Mouse (Mus musculus): ENCODE results near the gene Nacc1. TPM values are rescaled to one million over a fixed set of nuclear protein-coding genes. Genes with fewer than 3 reads are reported as not detected.

The Nacc1 gene
- polyA plus RNA-seq, 1 experiment: 81.5 TPM

DNA sequence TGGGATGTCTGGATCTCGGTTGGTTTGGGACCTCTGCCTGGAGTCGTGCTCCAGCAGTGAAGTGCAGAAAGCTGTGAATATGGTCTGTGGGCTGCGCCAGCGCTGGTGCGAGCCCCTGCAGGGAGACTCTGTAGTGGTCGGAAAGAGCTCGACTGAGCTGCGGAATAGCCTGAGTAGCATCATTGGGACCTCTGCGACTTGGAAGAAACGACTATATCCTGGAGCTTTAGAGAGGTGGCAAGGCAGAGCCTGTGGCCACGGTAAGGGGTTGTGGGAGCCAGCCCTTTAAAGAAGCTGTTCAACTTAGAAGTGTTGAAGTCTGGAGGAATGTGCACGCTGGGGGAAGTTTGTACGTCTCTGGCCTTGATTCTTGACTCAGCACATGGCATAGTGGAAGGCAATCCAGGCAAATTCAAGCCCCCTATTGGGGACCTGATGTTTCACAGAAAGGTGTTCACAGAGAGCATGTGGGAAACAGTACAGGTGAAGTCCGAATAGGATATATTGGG, 22.2 kb downstream of the Nacc1 start:
- Histone ChIP-seq H3K79me3 (ENCODE audit: low read depth) (peaks cover 29% of the 10 kb centered on the region), H3K79me2 (ENCODE audit: control insufficient read depth, insufficient read depth) (peaks cover 51% of the 10 kb centered on the region), H3ac (ENCODE audit: control insufficient read depth, insufficient read length, low read depth) (peak overlapping the region; percentile 80), H3K36me3 (ENCODE audit: control insufficient read depth, insufficient read depth) (no peaks in the 10 kb centered on the region), H3K4me3 (ENCODE audit: insufficient read depth, poor library complexity, severe bottlenecking) (peak overlapping the region; percentile 48), H3K27me3 (ENCODE audit: control insufficient read depth, insufficient read depth, insufficient read length) (no peaks in the 10 kb centered on the region)
- no peak for TF ChIP-seq USF1 (IDR thresholded peaks at IDR 0.05; ENCODE audit: low read depth)
- TF ChIP-seq CEBPB (IDR thresholded peaks at IDR 0.05; ENCODE audit: low read depth): no peak
- TF ChIP-seq MYOD1 (IDR thresholded peaks at IDR 0.05; ENCODE audit: control insufficient read depth, insufficient read length, low read depth): no peak
- TF ChIP-seq MAX (IDR thresholded peaks at IDR 0.05): no peak
- TF ChIP-seq MYOG (IDR thresholded peaks at IDR 0.05; ENCODE audit: control insufficient read depth, extremely low read depth, insufficient read length): no peak
- no peak for TF ChIP-seq FOSL1 (IDR thresholded peaks at IDR 0.05; ENCODE audit: insufficient read depth, low read length, poor library complexity, severe bottlenecking)
- TF ChIP-seq CTCF (IDR thresholded peaks at IDR 0.05; ENCODE audit: control insufficient read depth, insufficient read depth, insufficient read length): no peak

DNA sequence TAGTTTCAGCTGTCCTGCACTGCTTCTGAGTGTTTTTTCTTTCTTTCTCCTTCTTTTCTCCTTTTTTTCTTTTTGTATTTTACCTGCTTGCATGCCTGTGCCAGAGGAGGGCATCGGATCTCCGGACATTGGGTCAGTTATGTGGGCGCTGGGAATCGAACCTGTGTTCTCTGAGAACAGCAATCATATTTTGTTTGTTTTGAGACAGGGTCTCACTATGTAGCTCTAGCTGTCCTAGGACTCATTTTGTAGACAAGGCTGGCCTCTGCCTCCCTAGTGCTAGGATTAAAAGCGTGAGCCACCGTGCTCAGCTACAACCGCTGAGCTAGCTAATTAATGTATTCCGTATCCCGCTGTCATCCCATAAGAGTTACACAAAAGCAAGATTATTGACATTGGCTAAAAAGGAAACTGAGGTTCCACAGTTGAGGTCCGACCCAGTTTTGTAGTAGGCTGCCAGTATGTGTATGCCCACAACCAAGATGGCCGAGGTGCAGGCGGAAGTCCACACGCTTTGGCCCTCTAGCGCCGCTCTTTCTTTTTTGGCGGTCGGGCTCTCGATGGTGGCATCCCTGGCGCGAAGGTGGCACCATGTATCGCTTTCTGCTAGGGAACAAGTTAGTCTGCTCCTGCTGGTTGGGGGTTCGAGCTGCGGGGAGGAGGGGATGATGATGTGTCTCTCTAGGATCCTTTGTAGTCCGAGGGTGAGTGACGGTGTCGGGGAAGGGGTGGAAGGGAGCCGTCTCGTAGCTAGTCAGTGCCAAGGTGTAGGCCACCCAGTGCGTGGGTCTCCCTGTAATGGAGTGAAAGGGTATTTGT, 22.9 kb downstream of the Nacc1 start:
- H3K79me3 ChIP-seq (ENCODE audit: low read depth): peaks cover 29% of the 10 kb centered on the region
- peaks cover 58% of the 10 kb centered on the region for H3K79me2 ChIP-seq (ENCODE audit: control insufficient read depth, insufficient read depth)
- H3K4me3 ChIP-seq (ENCODE audit: insufficient read depth, poor library complexity, severe bottlenecking): peak overlapping the region; percentile 48
- no peaks in the 10 kb centered on the region for H3K27me3 ChIP-seq (ENCODE audit: control insufficient read depth, insufficient read depth, insufficient read length)
- TF ChIP-seq FOSL1 (IDR thresholded peaks at IDR 0.05; ENCODE audit: insufficient read depth, low read length, poor library complexity, severe bottlenecking): no peak
- TF ChIP-seq CEBPB (IDR thresholded peaks at IDR 0.05; ENCODE audit: low read depth): no peak
- TF ChIP-seq USF1 (IDR thresholded peaks at IDR 0.05; ENCODE audit: low read depth): no peak
- TF ChIP-seq MAX (IDR thresholded peaks at IDR 0.05): peak; percentile 41
- H3ac ChIP-seq (ENCODE audit: control insufficient read depth, insufficient read length, low read depth): peak overlapping the region; percentile 80
- H3K36me3 ChIP-seq (ENCODE audit: control insufficient read depth, insufficient read depth): no peaks in the 10 kb centered on the region

DNA sequence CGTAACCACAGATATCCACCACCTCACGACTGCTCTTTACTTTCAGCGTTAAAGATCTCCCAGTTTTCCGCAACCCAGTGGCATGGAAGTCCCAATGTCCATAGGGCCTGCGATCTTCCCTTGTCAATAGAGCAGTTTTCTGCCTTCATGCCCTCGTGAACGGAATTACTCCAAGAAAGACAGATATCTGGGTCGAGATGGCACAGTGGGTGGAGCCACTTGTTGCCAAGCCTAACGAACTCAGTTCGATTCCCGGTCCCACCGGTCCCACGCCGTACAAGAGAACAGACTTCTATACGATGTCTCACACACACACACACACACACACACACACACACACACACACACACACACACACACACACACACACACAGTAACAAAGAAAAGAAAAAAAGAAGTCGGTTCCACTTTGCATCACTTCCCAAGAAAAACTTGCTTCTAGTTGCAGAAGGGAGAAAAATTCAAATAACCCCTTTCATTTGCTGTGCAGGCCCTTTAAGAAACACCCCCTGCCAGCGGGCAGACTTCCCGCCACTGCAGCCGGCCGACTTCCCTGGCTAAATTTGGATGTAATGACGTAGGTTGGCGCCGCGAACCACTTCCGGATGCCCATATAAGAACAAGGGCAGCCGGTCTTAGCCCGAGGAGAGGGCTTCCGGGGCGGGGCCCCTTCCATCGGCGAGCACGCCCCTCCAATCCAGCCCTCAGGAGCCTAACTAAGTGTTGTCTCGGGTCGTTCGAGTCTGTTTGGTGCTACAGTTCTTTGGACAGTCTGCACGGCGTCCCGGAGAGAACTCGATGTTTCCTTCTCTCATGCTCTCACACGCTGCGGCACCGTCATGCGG, 24.0 kb downstream of the Nacc1 start:
- Histone ChIP-seq H3K36me3 (ENCODE audit: control insufficient read depth, insufficient read depth) (no peaks in the 10 kb centered on the region), H3ac (ENCODE audit: control insufficient read depth, insufficient read length, low read depth) (peak overlapping the region; percentile 77), H3K27me3 (ENCODE audit: control insufficient read depth, insufficient read depth, insufficient read length) (no peaks in the 10 kb centered on the region), H3K4me3 (ENCODE audit: insufficient read depth, poor library complexity, severe bottlenecking) (peak overlapping the region; percentile 48), H3K79me2 (ENCODE audit: control insufficient read depth, insufficient read depth) (peaks cover 61% of the 10 kb centered on the region), H3K79me3 (ENCODE audit: low read depth) (peaks cover 29% of the 10 kb centered on the region)
- TF ChIP-seq MYOG (IDR thresholded peaks at IDR 0.05; ENCODE audit: control insufficient read depth, extremely low read depth, insufficient read length): no peak
- no peak for TF ChIP-seq MYOD1 (IDR thresholded peaks at IDR 0.05; ENCODE audit: control insufficient read depth, insufficient read length, low read depth)
- no peak for TF ChIP-seq FOSL1 (IDR thresholded peaks at IDR 0.05; ENCODE audit: insufficient read depth, low read length, poor library complexity, severe bottlenecking)
- no peak for TF ChIP-seq CEBPB (IDR thresholded peaks at IDR 0.05; ENCODE audit: low read depth)
- TF ChIP-seq USF1 (IDR thresholded peaks at IDR 0.05; ENCODE audit: low read depth): no peak
- no peak for TF ChIP-seq CTCF (IDR thresholded peaks at IDR 0.05; ENCODE audit: control insufficient read depth, insufficient read depth, insufficient read length)
- no peak for TF ChIP-seq MAX (IDR thresholded peaks at IDR 0.05)

DNA sequence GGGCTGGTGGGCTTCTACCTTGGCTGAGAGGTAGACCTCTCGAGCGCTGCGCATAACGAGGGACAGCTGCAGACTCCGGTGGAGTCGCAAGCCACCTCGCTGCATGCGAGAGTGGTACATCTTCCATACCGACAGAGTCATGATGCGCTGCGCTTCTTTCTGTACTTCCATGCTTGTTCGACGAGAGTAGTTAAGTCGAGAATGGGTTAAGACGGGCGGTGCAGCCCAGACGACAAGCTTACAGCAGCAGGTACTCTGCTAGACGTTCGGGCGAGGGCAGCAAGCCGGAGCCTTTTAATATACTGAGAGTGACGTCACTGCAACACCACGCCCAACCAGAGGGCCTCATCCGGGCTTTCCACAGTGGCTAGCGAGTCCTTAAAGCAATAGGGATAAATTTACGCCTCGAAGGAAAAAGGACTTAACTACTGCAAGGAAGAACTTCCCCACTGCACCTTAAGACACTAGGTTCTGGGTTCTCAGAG, 25.0 kb downstream of the Nacc1 start, which contains the start of gene Ier2:
Ier2 (minus strand) TSS at position 272 of the 485 bp plus-strand sequence.
- Histone ChIP-seq H3K79me3 (ENCODE audit: low read depth) (peaks cover 29% of the 10 kb centered on the region), H3K36me3 (ENCODE audit: control insufficient read depth, insufficient read depth) (no peaks in the 10 kb centered on the region), H3K27me3 (ENCODE audit: control insufficient read depth, insufficient read depth, insufficient read length) (no peaks in the 10 kb centered on the region), H3K4me3 (ENCODE audit: insufficient read depth, poor library complexity, severe bottlenecking) (peak within 1 kb of the TSS; percentile 83), H3ac (ENCODE audit: control insufficient read depth, insufficient read length, low read depth) (peak within 1 kb of the TSS; percentile 88), H3K79me2 (ENCODE audit: control insufficient read depth, insufficient read depth) (peaks cover 61% of the 10 kb centered on the region)
- TF ChIP-seq CEBPB (IDR thresholded peaks at IDR 0.05; ENCODE audit: low read depth) (no peak), MYOG (IDR thresholded peaks at IDR 0.05; ENCODE audit: control insufficient read depth, extremely low read depth, insufficient read length) (no peak), CTCF (IDR thresholded peaks at IDR 0.05; ENCODE audit: control insufficient read depth, insufficient read depth, insufficient read length) (no peak), FOSL1 (IDR thresholded peaks at IDR 0.05; ENCODE audit: insufficient read depth, low read length, poor library complexity, severe bottlenecking) (no peak), MAX (IDR thresholded peaks at IDR 0.05) (no peak), MYOD1 (IDR thresholded peaks at IDR 0.05; ENCODE audit: control insufficient read depth, insufficient read length, low read depth) (no peak), USF1 (IDR thresholded peaks at IDR 0.05; ENCODE audit: low read depth) (no peak)

DNA sequence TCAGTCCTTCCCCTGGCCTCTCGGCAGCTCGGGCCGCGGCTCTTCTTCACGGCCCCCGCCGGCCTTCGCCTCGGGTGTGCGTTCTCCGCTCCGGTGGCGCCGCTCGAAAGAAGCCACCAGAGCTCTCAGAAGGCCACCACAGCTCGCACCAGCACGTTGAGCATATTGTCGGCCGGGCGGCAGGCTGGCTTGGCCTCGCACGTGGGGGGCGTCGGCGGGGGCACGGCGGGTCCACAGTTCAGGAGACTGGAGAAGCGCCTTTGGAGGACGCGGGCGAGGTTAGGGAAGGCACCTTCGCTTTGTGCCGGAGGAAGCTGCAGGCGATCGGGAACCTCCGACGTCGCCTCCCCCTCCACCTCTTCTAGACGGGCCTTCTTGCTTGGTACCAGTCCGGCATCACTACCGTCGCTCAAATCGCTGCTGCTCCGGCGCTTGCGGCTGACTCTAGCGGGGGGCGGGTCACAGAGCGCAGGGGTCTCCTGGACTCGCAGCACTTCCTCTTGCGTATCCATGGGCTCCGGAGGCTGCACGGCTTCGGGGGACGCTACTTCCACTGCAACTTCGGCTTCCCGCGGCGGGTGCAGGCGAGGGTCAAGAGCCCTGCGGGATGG, 25.6 kb downstream of the Nacc1 start:
- peaks cover 29% of the 10 kb centered on the region for H3K79me3 ChIP-seq (ENCODE audit: low read depth)
- no peak for TF ChIP-seq MYOD1 (IDR thresholded peaks at IDR 0.05; ENCODE audit: control insufficient read depth, insufficient read length, low read depth)
- TF ChIP-seq FOSL1 (IDR thresholded peaks at IDR 0.05; ENCODE audit: insufficient read depth, low read length, poor library complexity, severe bottlenecking): no peak
- TF ChIP-seq CEBPB (IDR thresholded peaks at IDR 0.05; ENCODE audit: low read depth): no peak
- no peak for TF ChIP-seq MAX (IDR thresholded peaks at IDR 0.05)
- H3ac ChIP-seq (ENCODE audit: control insufficient read depth, insufficient read length, low read depth): peak overlapping the region; percentile 88
- peak overlapping the region; percentile 83 for H3K4me3 ChIP-seq (ENCODE audit: insufficient read depth, poor library complexity, severe bottlenecking)
- H3K79me2 ChIP-seq (ENCODE audit: control insufficient read depth, insufficient read depth): peaks cover 59% of the 10 kb centered on the region
- no peaks in the 10 kb centered on the region for H3K27me3 ChIP-seq (ENCODE audit: control insufficient read depth, insufficient read depth, insufficient read length)
- no peaks in the 10 kb centered on the region for H3K36me3 ChIP-seq (ENCODE audit: control insufficient read depth, insufficient read depth)
